Mouse (Mus musculus) heart, adult 2 months (tissue): Measurements from ENCODE around the gene Cideb.

ENCODE experiments used
- EP300 ChIP-seq: fragments of 200-500 bp; IDR thresholded peaks from 2 replicates; pipeline ENCODE4 v1.6.1; 2011; ENCODE audit warnings: low read depth, low read length, control low read depth; ENCODE audit not compliant: insufficient read depth
- POLR2A ChIP-seq: fragments of 200-500 bp; IDR thresholded peaks from 2 replicates; pipeline ENCODE4 v1.6.1; 2011; ENCODE audit warnings: mild to moderate bottlenecking, low read depth, low read length, control low read depth; ENCODE audit not compliant: insufficient read depth

DNA sequence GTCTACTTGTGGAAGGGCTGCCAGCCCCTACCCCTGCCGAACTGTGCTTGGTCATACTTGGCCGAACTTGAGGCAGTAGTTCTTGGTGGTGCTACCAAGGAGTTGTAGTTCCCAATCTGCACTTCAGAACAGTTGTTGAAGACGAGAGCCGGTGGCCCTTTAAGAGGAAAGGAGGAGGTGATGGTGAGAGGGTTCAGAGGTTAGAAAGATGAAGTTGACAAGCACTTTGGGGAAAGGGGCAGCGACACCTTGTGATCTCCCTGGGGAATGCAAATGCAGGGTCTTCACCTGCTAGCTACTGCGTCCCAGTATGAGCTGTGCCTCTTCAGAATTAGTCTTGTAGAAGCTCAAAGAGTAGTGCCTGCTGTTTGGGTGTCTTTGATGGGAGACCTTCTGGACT is 26.9 kb upstream of the Cideb start:
- TF ChIP-seq EP300 (no peak), POLR2A (no peak)
